8 mouse cellular contexts compared by ENCODE assay signal in the genomic region with DNA sequence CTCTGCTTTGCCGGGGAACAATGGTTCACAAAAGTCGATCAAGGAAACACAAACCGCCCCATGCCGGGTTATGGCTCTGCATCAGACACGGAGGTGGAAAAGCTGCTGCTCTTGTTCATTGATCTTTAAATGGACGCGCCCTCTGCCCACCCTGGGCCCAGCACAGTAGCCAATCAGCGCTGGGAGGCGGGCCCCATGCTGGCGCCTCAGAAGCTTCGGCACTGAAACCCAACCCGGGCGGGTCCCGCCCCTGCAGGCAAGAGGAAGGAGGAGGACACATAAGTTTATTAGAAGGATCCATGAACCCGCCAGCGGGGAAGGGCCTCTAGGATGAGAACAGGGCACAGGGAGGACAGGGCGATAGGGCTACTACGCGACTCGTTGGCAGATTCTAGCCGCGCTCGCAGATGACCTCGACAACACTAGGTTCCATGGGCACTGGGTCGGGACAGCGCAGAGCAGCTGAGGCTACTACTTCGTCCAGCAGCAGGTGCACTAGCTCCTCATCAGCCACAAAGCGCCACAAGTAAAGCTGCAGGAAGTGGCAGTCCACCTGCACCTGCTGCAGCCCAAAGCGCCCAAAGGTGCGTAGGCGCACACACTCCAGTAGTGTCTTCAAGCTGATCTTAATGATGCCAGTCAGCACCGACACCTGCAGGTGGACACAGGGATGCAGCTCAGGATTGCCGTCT. TPM values are rescaled to one million over a fixed set of nuclear protein-coding genes. Genes with fewer than 3 reads are reported as not detected.
DNase-seq lines count a peak whose midpoint lies in the region; ATAC-seq and TF ChIP-seq lines count a peak whose summit lies in the region.

A gene (minus strand): TSS at position 650 of the 692 bp plus-strand sequence.

- H3K9ac ChIP-seq in embryonic facial prominence, embryonic 11.5 days (replicated peaks; ENCODE audit: low read length): peak within 1 kb of the TSS; percentile 61
- peak within 1 kb of the TSS; percentile 57 for H3K9ac ChIP-seq in limb, embryonic 11.5 days (ENCODE audit: low read length)
- H3K9ac ChIP-seq in midbrain, embryonic 13.5 days (replicated peaks): peak within 1 kb of the TSS; percentile 84

- WGBS in embryonic facial prominence, embryonic 11.5 days: 9% methylated on average over 33 of the region's 33 CpGs
- 10% methylated on average over 33 of the region's 33 CpGs for WGBS in limb, embryonic 11.5 days
- WGBS in midbrain, embryonic 13.5 days: 8% methylated on average over 33 of the region's 33 CpGs
- 15% methylated on average over 33 of the region's 33 CpGs for WGBS in spleen, adult 2 months

- H3K4me2 ChIP-seq in embryonic facial prominence, embryonic 11.5 days (ENCODE audit: low read depth, low read length): peak within 1 kb of the TSS; percentile 86
- peak within 1 kb of the TSS; percentile 96 for H3K4me2 ChIP-seq in limb, embryonic 11.5 days (ENCODE audit: low read depth, severe bottlenecking)
- H3K4me2 ChIP-seq in midbrain, embryonic 13.5 days (replicated peaks): peak within 1 kb of the TSS; percentile 93

- no peaks in the 10 kb centered on the region for H3K9me3 ChIP-seq in embryonic facial prominence, embryonic 11.5 days (replicated peaks; ENCODE audit: control insufficient read depth, low read length)
- H3K9me3 ChIP-seq in limb, embryonic 11.5 days (ENCODE audit: control insufficient read depth, low read length): no peaks in the 10 kb centered on the region
- no peaks in the 10 kb centered on the region for H3K9me3 ChIP-seq in midbrain, embryonic 13.5 days

- H3K36me3 ChIP-seq in embryonic facial prominence, embryonic 11.5 days (replicated peaks; ENCODE audit: control insufficient read depth, insufficient read depth, low read depth, low read length): no peaks in the 10 kb centered on the region; the same call in none of the 2 replicates
- peaks cover 12% of the 10 kb centered on the region; the same call in 1 of the 2 replicates for H3K36me3 ChIP-seq in limb, embryonic 11.5 days (ENCODE audit: control insufficient read depth, insufficient read depth, low read length)
- peaks cover 33% of the 10 kb centered on the region for H3K36me3 ChIP-seq in midbrain, embryonic 13.5 days
- peaks cover 11% of the 10 kb centered on the region for H3K36me3 ChIP-seq in spleen, adult 2 months (ENCODE audit: control insufficient read depth, insufficient read depth, low read length)

- no peak for TF ChIP-seq POLR2A in spleen, adult 2 months (IDR thresholded peaks at IDR 0.05; ENCODE audit: low read depth, low read length)

- H3K27me3 ChIP-seq in embryonic facial prominence, embryonic 11.5 days (ENCODE audit: control insufficient read depth, insufficient read depth, low read length): no peaks in the 10 kb centered on the region
- no peaks in the 10 kb centered on the region for H3K27me3 ChIP-seq in limb, embryonic 11.5 days (ENCODE audit: control insufficient read depth, insufficient read depth, low read length)
- no peaks in the 10 kb centered on the region for H3K27me3 ChIP-seq in midbrain, embryonic 13.5 days
- H3K27me3 ChIP-seq in spleen, adult 2 months (ENCODE audit: control insufficient read depth, insufficient read depth, low read length): no peaks in the 10 kb centered on the region

- H3K27ac ChIP-seq in embryonic facial prominence, embryonic 11.5 days (replicated peaks; ENCODE audit: low read depth, low read length): peak within 1 kb of the TSS; percentile 52; the same call in 1 of the 2 replicates
- peak within 1 kb of the TSS; percentile 75; the same call in 1 of the 2 replicates for H3K27ac ChIP-seq in limb, embryonic 11.5 days (replicated peaks; ENCODE audit: low read depth, low read length)
- peak within 1 kb of the TSS; percentile 93 for H3K27ac ChIP-seq in midbrain, embryonic 13.5 days
- H3K27ac ChIP-seq in spleen, adult 2 months (ENCODE audit: insufficient read depth, low read length): peak within 1 kb of the TSS; percentile 52

- DNase-seq in 3134 (ENCODE audit: extremely low read depth, insufficient read length, low spot score): peak; percentile 79
- peak; percentile 94 for DNase-seq in adrenal gland, postnatal 25 days
- DNase-seq in embryonic facial prominence, embryonic 11.5 days (ENCODE audit: low spot score): peak; percentile 93
- DNase-seq in heart, adult 11 months: peak; percentile 99
- DNase-seq in kidney, adult 18-20 months: peak; percentile 90
- DNase-seq in limb, embryonic 11.5 days (ENCODE audit: low spot score): peak; percentile 90
- DNase-seq in spleen, adult 2 months (ENCODE audit: low read depth in 1 of 2, low spot score in 2 of 2): peak; percentile 66 to 88

- no peak for TF ChIP-seq CTCF in spleen, adult 2 months (IDR thresholded peaks at IDR 0.05; ENCODE audit: extremely low read depth, insufficient read depth, insufficient read length, insufficient replicate concordance)

- ATAC-seq in embryonic facial prominence, embryonic 11.5 days (replicated peaks; ENCODE audit: insufficient number of reproducible peaks, low FRiP score, low TSS enrichment, low read depth): peak; percentile 92
- peak; percentile 89 for ATAC-seq in limb, embryonic 11.5 days (ENCODE audit: insufficient number of reproducible peaks, low FRiP score, low TSS enrichment, low read depth)
- peak; percentile 92 for ATAC-seq in midbrain, embryonic 13.5 days

- peak within 1 kb of the TSS; percentile 47 for H3K4me3 ChIP-seq in embryonic facial prominence, embryonic 11.5 days (ENCODE audit: low read depth, low read length)
- H3K4me3 ChIP-seq in limb, embryonic 11.5 days (ENCODE audit: low read depth, low read length): peak within 1 kb of the TSS; percentile 54
- H3K4me3 ChIP-seq in midbrain, embryonic 13.5 days (replicated peaks): peak within 1 kb of the TSS; percentile 62
- H3K4me3 ChIP-seq in spleen, adult 2 months (ENCODE audit: extremely low read depth, insufficient read depth, insufficient read length): peak within 1 kb of the TSS; percentile 54

- peaks cover 2% of the 10 kb centered on the region for H3K4me1 ChIP-seq in embryonic facial prominence, embryonic 11.5 days (ENCODE audit: control insufficient read depth, insufficient read depth, low read length)
- peaks cover 14% of the 10 kb centered on the region; the same call in 1 of the 2 replicates for H3K4me1 ChIP-seq in limb, embryonic 11.5 days (ENCODE audit: control insufficient read depth, insufficient read depth, low read length)
- H3K4me1 ChIP-seq in midbrain, embryonic 13.5 days (replicated peaks): peaks cover 41% of the 10 kb centered on the region
- peaks cover 7% of the 10 kb centered on the region for H3K4me1 ChIP-seq in spleen, adult 2 months (ENCODE audit: control insufficient read depth, insufficient read depth, insufficient read length)

RNA-seq across cellular contexts. Expression of the gene that starts here (rescaled TPM):
- 59.9 and 66.0 TPM in 2 replicates for total RNA-seq in adrenal gland, postnatal 25 days (2021)
- polyA plus RNA-seq in embryonic facial prominence, embryonic 11.5 days (2014; fragmentation: Nextera tagmentation; extraction: Ambion mirVana): 26.0 and 26.3 TPM in 2 replicates
- polyA plus RNA-seq in limb, embryonic 11.5 days (2014; fragmentation: Nextera tagmentation; extraction: Ambion mirVana): 21.6 and 25.2 TPM in 2 replicates
- polyA plus RNA-seq in midbrain, embryonic 13.5 days (2015; fragmentation: Nextera tagmentation; extraction: Ambion mirVana): 44.1 and 45.9 TPM in 2 replicates
- polyA plus RNA-seq in spleen, adult 2 months (2012; rRNA removed): 14.0 and 23.4 TPM in 2 replicates

Comparison
In these comparisons a context has a peak if more than half of its experiments do, and no peak if none do; other contexts are left out.
1. Peak in every context shown above with its lines: DNase-seq, ATAC-seq, H3K4me3 ChIP-seq and H3K27ac ChIP-seq.